Mouse (Mus musculus) lung, adult 2 months (tissue): ENCODE data around the gene Mamstr.

Experiments used
- CTCF ChIP-seq: fragments of 200-500 bp; IDR thresholded peaks from 2 replicates; pipeline ENCODE4 v1.5.1; 2011; ENCODE audit warnings: mild to moderate bottlenecking, low read length, control low read depth; ENCODE audit not compliant: insufficient read depth
- POLR2A ChIP-seq: fragments of 200-500 bp; IDR thresholded peaks from 2 replicates; pipeline ENCODE4 v1.6.1; 2011; ENCODE audit warnings: low read depth, mild to moderate bottlenecking, control low read depth, low read length, borderline replicate concordance; ENCODE audit errors: extremely low read depth

GRCm38 (mm10) chr7:45628364-45629294 is 11.1 kb upstream of the Mamstr start:
- TF ChIP-seq CTCF (peak; percentile 57), POLR2A (no peak; the same call in 1 of the 2 replicates)
